Mouse (Mus musculus) MEL (cell line): ENCODE data around the gene Hoxd13. TPM values are rescaled to one million over a fixed set of nuclear protein-coding genes. Genes with fewer than 3 reads are reported as not detected.

Experiments
- DNase-seq: peaks from one replicate; pipeline ENCODE4 v3.0.0; 2011; ENCODE audit warnings: low read depth, low spot score
- H3K27ac ChIP-seq: 2 replicates; pipeline ENCODE4 v1.5.1; 2012; ENCODE audit warnings: low read depth, mild to moderate bottlenecking, control low read depth, low read length, moderate library complexity; ENCODE audit not compliant: control insufficient read depth
- H3K27me3 ChIP-seq, 2 experiments: fragments of 150-350 bp in 1 of 2; sonication (generic) in 1 of 2; 2 replicates each; pipeline ENCODE4 v1.6.1; 2012; ENCODE audit warnings: low read length in 2 of 2, mild to moderate bottlenecking in 2 of 2, improper control_type of control experiment in 1 of 2, moderate library complexity in 1 of 2; ENCODE audit not compliant: insufficient read depth in 2 of 2, control insufficient read depth in 1 of 2
- H3K36me3 ChIP-seq, 2 experiments: 2 replicates each; pipeline ENCODE4 v1.6.1; 2012 to 2014; ENCODE audit warnings: low read length in 2 of 2, improper control_type of control experiment in 1 of 2, inconsistent platforms in 1 of 2, mild to moderate bottlenecking in 1 of 2; ENCODE audit not compliant: insufficient read depth in 2 of 2, control insufficient read depth in 1 of 2
- H3K4me1 ChIP-seq, 2 experiments: fragments of 150-350 bp in 1 of 2; sonication (generic) in 1 of 2; 2 replicates each; pipeline ENCODE4 v1.6.1; 2012; ENCODE audit warnings: low read length in 2 of 2, improper control_type of control experiment in 1 of 2, mild to moderate bottlenecking in 1 of 2; ENCODE audit not compliant: insufficient read depth in 2 of 2, control insufficient read depth in 1 of 2
- H3K4me3 ChIP-seq, 2 experiments: fragments of 150-350 bp in 1 of 2; sonication (generic) in 1 of 2; 2 replicates each; pipeline ENCODE4 v1.5.1; 2012; ENCODE audit warnings: low read depth in 2 of 2, low read length in 2 of 2, mild to moderate bottlenecking in 2 of 2, moderate library complexity in 2 of 2, control low read depth in 1 of 2, improper control_type of control experiment in 1 of 2; ENCODE audit not compliant: control insufficient read depth in 1 of 2, insufficient read depth in 1 of 2
- H3K79me2 ChIP-seq: 2 replicates; pipeline ENCODE4 v1.6.1; 2012; ENCODE audit warnings: mild to moderate bottlenecking, low read length, moderate library complexity; ENCODE audit not compliant: control insufficient read depth, poor library complexity, insufficient read depth
- H3K9ac ChIP-seq: 2 replicates; pipeline ENCODE4 v1.6.1; 2012; ENCODE audit warnings: low read depth, mild to moderate bottlenecking, control low read depth, low read length, moderate library complexity; ENCODE audit not compliant: control insufficient read depth, poor library complexity, severe bottlenecking
- H3K9me3 ChIP-seq: fragments of 150-350 bp; sonication (generic); replicated peaks from 2 replicates; pipeline ENCODE4 v1.6.1; 2012; ENCODE audit warnings: mild to moderate bottlenecking, low read length, improper control_type of control experiment, moderate library complexity; ENCODE audit not compliant: insufficient read depth
- CTCF ChIP-seq, 3 experiments: IDR thresholded peaks in 2 of 3; conservative IDR thresholded peaks in 1 of 3; 2 replicates each; pipeline ENCODE4 v1.5.1; 2011 to 2012; ENCODE audit warnings: low read length in 3 of 3, low read depth in 2 of 3, mild to moderate bottlenecking in 2 of 3, improper control_type of control experiment in 1 of 3, inconsistent platforms in 1 of 3, mixed read lengths in 1 of 3, moderate library complexity in 1 of 3; ENCODE audit not compliant: control insufficient read depth in 1 of 3, insufficient read depth in 1 of 3, poor library complexity in 1 of 3, severe bottlenecking in 1 of 3
- E2F4 ChIP-seq: IDR thresholded peaks from 2 replicates; pipeline ENCODE4 v1.6.1; 2011; ENCODE audit warnings: low read depth, low read length, improper control_type of control experiment, borderline replicate concordance
- ELF1 ChIP-seq: IDR thresholded peaks from 2 replicates; pipeline ENCODE4 v1.6.1; 2014; ENCODE audit warnings: low read depth, mild to moderate bottlenecking, inconsistent platforms, low read length, improper control_type of control experiment, moderate library complexity
- GATA1 ChIP-seq: IDR thresholded peaks from 2 replicates; pipeline ENCODE4 v1.6.1; 2011; ENCODE audit warnings: low read depth, low read length, improper control_type of control experiment
- JUND ChIP-seq: IDR thresholded peaks from 2 replicates; pipeline ENCODE4 v1.6.1; 2011; ENCODE audit warnings: low read depth, mild to moderate bottlenecking, improper control_type of control experiment, low read length
- KAT2A ChIP-seq: conservative IDR thresholded peaks from 2 replicates; pipeline ENCODE4 v1.6.1; 2012; ENCODE audit warnings: low read depth, low read length, improper control_type of control experiment, inconsistent platforms
- MAFK ChIP-seq: IDR thresholded peaks from 2 replicates; pipeline ENCODE4 v1.6.1; 2011; ENCODE audit warnings: low read depth, mild to moderate bottlenecking, low read length, improper control_type of control experiment, borderline replicate concordance
- MAX ChIP-seq: IDR thresholded peaks from 2 replicates; pipeline ENCODE4 v1.6.1; 2011; ENCODE audit warnings: low read length, improper control_type of control experiment
- MEF2A ChIP-seq: IDR thresholded peaks from 2 replicates; pipeline ENCODE4 v1.6.1; 2014; ENCODE audit warnings: low read depth, mild to moderate bottlenecking, inconsistent platforms, low read length, improper control_type of control experiment; ENCODE audit not compliant: poor library complexity, insufficient replicate concordance, severe bottlenecking; ENCODE audit errors: extremely low read depth
- MYC ChIP-seq: IDR thresholded peaks from 2 replicates; pipeline ENCODE4 v1.6.1; 2011; ENCODE audit warnings: low read depth, mild to moderate bottlenecking, low read length, improper control_type of control experiment, moderate library complexity
- NELFE ChIP-seq: IDR thresholded peaks from 2 replicates; pipeline ENCODE4 v1.6.1; 2011; ENCODE audit warnings: low read depth, low read length, improper control_type of control experiment
- NRF1 ChIP-seq: IDR thresholded peaks from 2 replicates; pipeline ENCODE4 v1.6.1; 2014; ENCODE audit warnings: low read depth, mild to moderate bottlenecking, inconsistent platforms, low read length, improper control_type of control experiment, moderate library complexity; ENCODE audit not compliant: poor library complexity, insufficient read depth, severe bottlenecking
- POLR2A ChIP-seq, 2 experiments: IDR thresholded peaks; 2 replicates each; pipeline ENCODE4 v1.6.1; 2011 to 2012; ENCODE audit warnings: low read length in 2 of 2, mild to moderate bottlenecking in 2 of 2, control low read depth in 1 of 2, improper control_type of control experiment in 1 of 2, low read depth in 1 of 2, moderate library complexity in 1 of 2; ENCODE audit not compliant: control insufficient read depth in 1 of 2, insufficient read depth in 1 of 2, poor library complexity in 1 of 2
- RAD21 ChIP-seq: IDR thresholded peaks from 2 replicates; pipeline ENCODE4 v1.6.1; 2011; ENCODE audit warnings: mild to moderate bottlenecking, low read depth, low read length, improper control_type of control experiment
- RCOR1 ChIP-seq: IDR thresholded peaks from 2 replicates; pipeline ENCODE4 v1.6.1; 2012; ENCODE audit warnings: low read depth, mild to moderate bottlenecking, inconsistent platforms, low read length, improper control_type of control experiment
- SMC3 ChIP-seq: IDR thresholded peaks from 2 replicates; pipeline ENCODE4 v1.6.1; 2011; ENCODE audit warnings: low read depth, low read length, improper control_type of control experiment
- TAL1 ChIP-seq: IDR thresholded peaks from 2 replicates; pipeline ENCODE4 v1.6.1; 2012; ENCODE audit warnings: mild to moderate bottlenecking, inconsistent platforms, low read length, moderate library complexity, mixed read lengths
- TBP ChIP-seq: IDR thresholded peaks from 2 replicates; pipeline ENCODE4 v1.8.0; 2011; ENCODE audit warnings: low read depth, low read length, improper control_type of control experiment
- UBTF ChIP-seq: IDR thresholded peaks from 2 replicates; pipeline ENCODE4 v1.6.1; 2012; ENCODE audit warnings: low read depth, mild to moderate bottlenecking, inconsistent platforms, low read length, improper control_type of control experiment, moderate library complexity, borderline replicate concordance; ENCODE audit not compliant: insufficient read depth
- USF1 ChIP-seq: IDR thresholded peaks from 2 replicates; pipeline ENCODE4 v1.6.1; 2014; ENCODE audit warnings: low read depth, mild to moderate bottlenecking, inconsistent platforms, low read length, improper control_type of control experiment, moderate library complexity
- ZC3H11A ChIP-seq: IDR thresholded peaks from 2 replicates; pipeline ENCODE4 v1.6.1; 2012; ENCODE audit warnings: low read depth, mild to moderate bottlenecking, inconsistent platforms, low read length, improper control_type of control experiment
- ZNF384 ChIP-seq: IDR thresholded peaks from 2 replicates; pipeline ENCODE4 v1.6.1; 2012; ENCODE audit warnings: low read depth, mild to moderate bottlenecking, inconsistent platforms, low read length, improper control_type of control experiment
- polyA plus RNA-seq, 2 experiments: library from polyadenylated mRNA; stranded (reverse) in 1 of 2; unstranded in 1 of 2; fragments of >175 nt in 1 of 2; fragments of >200 nt in 1 of 2; gene quantifications; 2 replicates each; pipeline versions ENCODE4 v1.2.1 to v1.2.4; 2012; ENCODE audit warnings: low replicate concordance in 2 of 2, low read depth in 1 of 2; ENCODE audit not compliant: insufficient read length in 2 of 2, insufficient read depth in 1 of 2, missing spikeins in 1 of 2
- total RNA-seq: library from RNA; depleted of rRNA; stranded (reverse); fragments of 300-350 nt; gene quantifications from 2 replicates; pipeline ENCODE4 v1.2.3, GENCODE M21; 2012

Gene Hoxd13
- total and polyA plus RNA-seq, 3 experiments, result not detected

DNA sequence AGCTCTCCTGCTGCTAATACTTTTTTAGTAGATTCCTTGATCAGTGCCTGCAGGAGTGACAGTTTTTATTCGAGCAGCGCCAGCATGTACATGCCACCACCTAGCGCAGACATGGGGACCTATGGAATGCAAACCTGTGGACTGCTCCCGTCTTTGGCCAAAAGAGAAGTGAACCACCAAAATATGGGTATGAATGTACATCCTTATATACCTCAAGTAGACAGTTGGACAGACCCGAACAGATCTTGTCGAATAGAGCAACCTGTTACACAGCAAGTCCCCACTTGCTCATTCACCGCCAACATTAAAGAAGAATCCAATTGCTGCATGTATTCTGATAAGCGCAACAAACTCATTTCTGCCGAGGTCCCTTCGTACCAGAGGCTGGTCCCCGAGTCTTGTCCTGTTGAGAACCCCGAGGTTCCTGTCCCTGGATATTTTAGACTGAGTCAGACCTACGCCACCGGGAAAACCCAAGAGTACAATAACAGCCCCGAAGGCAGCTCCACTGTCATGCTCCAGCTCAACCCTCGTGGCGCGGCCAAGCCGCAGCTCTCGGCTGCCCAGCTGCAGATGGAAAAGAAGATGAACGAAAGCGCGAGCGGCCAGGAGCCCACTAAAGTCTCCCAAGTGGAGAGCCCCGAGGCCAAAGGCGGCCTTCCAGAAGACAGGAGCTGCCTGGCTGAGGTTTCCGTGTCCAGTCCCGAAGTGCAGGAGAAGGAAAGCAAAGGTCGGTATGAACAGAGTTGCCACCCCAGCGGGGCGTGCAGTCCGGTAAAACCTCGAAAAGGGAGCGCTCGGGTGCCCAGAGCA, 24.1 kb downstream of the Hoxd13 start:
- no peak for DNase-seq
- no peak overlapping the region for H3K27ac ChIP-seq
- no peaks in the 10 kb centered on the region; a peak in 2 of 4 replicates for H3K27me3 ChIP-seq
- H3K79me2 ChIP-seq, result no peaks in the 10 kb centered on the region
- H3K4me1 ChIP-seq, result no peaks in the 10 kb centered on the region
- H3K36me3 ChIP-seq, result no peaks in the 10 kb centered on the region
- TF ChIP-seq E2F4 (no peak), KAT2A (no peak), SMC3 (no peak), ZNF384 (no peak), MAFK (no peak), TAL1 (no peak), ZC3H11A (no peak), ELF1 (no peak)
- no peaks in the 10 kb centered on the region for H3K9me3 ChIP-seq
- H3K4me3 ChIP-seq, result no peak overlapping the region
- H3K9ac ChIP-seq, result no peak overlapping the region

DNA sequence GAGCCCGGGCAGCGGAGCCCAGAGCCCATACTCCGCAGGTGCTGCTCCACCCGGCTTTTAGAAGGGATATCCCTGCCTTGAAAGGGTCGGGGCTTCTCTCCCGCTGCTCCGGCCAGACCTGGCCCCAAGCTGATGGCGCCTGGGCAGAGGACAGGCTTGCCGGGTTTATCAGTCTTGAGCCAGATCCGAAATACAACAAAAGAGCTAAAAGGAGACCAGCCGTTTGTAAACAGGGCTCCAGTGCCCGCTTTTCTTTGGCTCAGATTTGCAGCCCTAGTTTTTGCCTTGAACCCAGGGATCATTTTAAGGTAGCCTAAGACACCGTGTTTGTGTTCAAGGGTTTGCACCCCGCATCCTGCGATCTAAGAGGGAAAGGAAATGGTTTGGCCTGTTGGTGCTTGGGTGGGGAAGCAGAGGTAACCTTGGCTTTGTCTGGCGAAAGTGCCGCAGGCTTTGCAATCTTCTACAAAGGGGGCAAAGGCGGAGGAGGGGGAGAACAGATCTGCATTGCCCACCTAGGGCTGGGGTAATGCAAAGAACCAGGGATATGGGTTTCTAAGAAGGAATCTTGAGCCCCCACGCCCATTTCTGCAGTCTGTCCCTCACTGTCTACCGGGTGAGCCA, 24.8 kb downstream of the Hoxd13 start:
- no peaks in the 10 kb centered on the region for H3K4me1 ChIP-seq
- DNase-seq, result no peak
- no peaks in the 10 kb centered on the region for H3K79me2 ChIP-seq
- no peaks in the 10 kb centered on the region; a peak in 2 of 4 replicates for H3K27me3 ChIP-seq
- no peak overlapping the region for H3K27ac ChIP-seq
- no peaks in the 10 kb centered on the region for H3K9me3 ChIP-seq
- TF ChIP-seq USF1 (no peak), MAX (no peak), POLR2A (IDR thresholded peaks at IDR 0.05; ENCODE audit: control insufficient read depth in 1 of 2, insufficient read depth in 1 of 2, low read depth in 1 of 2, low read length in 2 of 2, poor library complexity in 1 of 2) (no peak), MAFK (no peak), RAD21 (no peak), CTCF (IDR thresholded peaks at IDR 0.05 in 2 of 3, conservative IDR thresholded peaks at IDR 0.05 in 1 of 3; ENCODE audit: control insufficient read depth in 1 of 3, insufficient read depth in 1 of 3, low read depth in 2 of 3, low read length in 3 of 3, poor library complexity in 1 of 3, severe bottlenecking in 1 of 3) (no peak), MYC (no peak), RCOR1 (no peak), UBTF (no peak), TBP (no peak), GATA1 (no peak), NRF1 (no peak), JUND (no peak), MEF2A (no peak), NELFE (no peak)
- no peak overlapping the region for H3K4me3 ChIP-seq
- no peak overlapping the region for H3K9ac ChIP-seq
- H3K36me3 ChIP-seq, result no peaks in the 10 kb centered on the region
